Mouse (Mus musculus) layer of hippocampus, adult 9-11 months (tissue): ENCODE measurements around the gene Shld2.

ENCODE experiments used
- DNase-seq: peaks from one replicate; pipeline ENCODE4 v3.0.0; 2022

Gene Shld2

DNA sequence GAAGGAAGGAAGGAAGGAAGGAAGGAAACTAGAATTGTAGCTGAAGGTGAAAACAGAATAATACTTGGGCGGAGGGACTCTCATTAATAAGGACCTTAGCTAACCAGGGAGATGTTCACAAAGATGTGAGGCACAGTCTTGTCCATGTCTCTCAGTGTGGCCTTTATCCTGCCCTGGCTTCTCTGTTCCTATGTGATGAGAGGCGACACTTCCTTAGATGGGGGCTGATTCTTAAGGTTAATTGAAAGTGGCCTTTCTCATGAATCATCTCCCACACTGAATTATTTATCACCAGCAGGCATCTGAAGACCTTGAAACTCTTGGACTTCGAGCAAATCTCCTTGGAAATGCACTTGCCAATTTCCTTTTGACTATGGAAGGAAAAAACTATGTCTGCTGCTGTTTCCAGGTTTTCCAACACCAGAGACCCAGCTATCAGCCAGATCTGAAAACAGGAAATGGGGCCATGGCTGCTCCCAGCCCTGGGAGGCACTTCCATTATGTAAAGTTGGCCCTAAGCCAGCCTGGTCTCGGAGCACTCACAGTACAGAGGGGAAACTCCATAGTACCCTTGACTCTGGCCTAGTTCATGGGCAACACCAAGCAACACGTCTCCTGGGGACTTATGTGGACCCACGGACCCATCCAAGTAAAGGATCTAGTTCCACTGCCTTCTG is 94.7 kb downstream of the Shld2 start:
- DNase-seq: no peak

DNA sequence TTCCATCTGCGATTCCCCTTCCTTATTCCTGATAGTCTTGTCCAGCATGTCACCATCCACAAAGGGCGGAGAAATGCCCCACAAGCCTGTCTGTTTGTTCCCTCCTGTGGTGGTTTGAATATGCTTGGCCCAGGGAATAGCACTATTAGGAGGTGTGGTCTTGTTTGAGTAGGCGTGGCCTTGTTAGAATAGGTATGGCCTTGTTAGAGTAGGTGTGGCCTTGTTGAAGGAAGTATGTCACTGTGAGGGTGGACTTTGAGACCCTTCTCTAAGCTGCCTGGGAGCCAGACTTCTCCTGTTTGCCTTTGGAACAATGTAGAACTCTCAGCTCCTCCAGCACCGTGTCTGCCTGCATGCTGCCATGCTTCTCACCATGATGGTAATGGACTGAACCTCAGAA is 100.4 kb downstream of the Shld2 start:
- no peak for DNase-seq

DNA sequence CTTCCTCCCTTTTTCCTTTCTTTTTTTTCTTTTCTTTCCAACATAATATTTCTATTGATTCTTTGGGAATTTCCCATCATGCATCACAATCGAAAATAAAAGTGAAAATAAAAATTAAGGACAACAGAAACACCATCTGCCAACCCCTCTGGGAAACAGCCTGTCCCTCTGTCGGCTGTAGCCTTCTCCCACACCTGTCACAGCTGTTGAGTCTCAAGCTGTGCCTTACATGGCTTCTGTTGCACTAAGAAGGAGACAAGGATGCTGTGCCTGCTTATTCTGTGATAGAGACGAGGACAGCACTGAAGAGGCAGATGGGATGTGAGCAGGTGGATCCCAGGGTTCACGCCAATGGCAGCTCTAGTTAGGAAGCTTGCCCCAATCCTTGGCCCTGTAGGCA is 101.2 kb downstream of the Shld2 start:
- no peak for DNase-seq

DNA sequence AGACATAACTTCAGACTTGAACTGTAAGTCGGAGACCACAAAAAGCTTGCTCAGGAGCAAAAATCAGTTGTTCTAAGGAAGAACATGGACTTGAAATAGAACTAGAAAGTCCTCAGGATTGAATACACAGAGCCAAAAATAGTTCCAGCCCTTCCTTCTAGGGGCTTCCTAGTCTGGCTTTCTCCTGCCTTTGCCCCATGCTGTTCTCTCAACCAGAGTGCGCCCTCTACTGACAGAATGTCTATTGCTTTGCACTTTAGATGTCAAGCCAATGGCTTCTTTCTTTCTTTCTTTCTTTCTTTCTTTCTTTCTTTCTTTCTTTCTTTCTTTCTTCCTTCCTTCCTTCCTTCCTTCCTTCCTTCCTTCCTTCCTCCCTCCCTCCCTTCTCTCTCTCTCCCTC is 101.6 kb downstream of the Shld2 start:
- DNase-seq: no peak

DNA sequence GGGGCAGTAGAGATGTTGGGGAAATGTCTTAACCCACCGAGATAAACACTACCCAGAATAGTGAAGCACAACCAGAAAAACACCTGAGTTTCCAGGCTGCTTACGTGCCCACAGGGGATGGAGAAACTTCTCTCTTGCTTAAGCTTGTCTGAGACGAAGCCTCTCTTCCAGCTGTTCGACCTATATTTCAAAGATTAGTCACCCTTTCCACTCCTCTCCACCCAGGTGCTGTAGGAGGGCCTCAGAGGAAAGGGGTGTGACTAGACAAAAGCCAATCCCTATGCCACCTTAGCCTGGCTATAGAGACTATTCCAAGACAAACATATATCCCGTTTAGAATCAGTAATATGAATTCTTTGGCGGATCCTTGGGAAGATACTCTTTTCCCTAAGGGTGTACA is 102.3 kb downstream of the Shld2 start:
- no peak for DNase-seq

DNA sequence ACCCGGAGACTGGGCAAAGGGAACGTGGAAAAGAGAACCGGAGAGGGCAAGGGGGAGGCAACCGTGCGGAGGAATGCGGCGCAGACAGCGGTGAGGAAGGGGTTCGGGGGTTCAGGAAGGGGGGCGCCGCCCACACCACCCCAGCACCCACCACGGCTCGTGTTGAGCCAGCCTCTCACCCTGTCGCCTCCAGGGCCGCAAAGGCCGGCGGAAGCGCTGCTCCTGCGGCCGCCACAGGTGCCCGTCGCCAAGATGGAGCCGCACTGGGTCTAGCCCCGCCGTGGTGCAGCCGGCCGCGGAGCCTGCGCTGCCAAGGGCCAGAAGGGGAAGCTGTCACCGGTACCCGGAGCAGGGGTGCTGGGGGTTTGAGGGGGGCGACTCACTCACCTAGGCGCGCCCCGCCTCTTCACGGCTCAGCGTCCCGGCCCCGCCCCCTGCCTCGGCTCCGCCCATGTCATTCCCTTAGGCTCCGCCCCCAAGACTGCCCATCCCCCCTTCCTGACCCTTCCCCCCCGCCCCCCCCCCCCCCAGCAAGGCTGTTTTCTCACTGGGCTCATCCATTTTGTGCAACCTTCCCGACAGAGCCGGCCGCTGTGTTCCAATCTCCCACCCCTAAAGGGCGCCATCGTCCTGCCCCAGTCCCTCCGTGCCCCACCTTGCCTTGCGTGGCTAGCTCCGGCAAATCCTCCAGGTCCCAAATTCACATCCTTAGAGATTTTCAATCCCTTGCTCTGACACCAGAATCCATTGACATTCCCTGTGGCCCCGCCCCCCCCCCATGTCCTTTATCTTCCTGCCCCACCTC is 108.9 kb downstream of the Shld2 start, which contains the start of gene Gprin2:
Gprin2 (minus strand) TSS at position 423 of the 805 bp plus-strand sequence.
- DNase-seq: no peak

DNA sequence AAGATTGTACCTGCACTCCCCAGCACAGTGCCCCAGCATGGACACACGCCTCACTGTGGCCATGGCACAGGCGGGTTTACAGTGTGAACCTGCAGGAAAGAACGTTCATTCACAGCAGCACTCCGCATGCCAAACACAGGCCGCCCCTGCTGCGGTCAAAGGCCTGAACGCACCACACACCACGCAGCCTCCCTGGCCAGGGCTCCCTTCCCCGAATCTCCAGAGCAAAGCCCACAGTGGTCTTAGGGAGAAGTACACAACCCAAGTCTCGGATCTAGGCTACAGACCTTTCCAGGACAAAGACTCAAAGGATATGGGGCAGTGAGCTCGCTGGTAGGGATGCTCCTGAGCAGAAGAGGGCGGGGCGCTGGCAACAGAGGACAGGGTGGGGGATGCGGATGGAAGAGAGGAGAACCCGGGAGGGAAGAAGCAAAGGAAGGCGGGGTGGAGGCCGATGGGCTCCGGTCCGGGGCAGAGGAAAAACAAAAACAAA is 109.5 kb downstream of the Shld2 start:
- no peak for DNase-seq

DNA sequence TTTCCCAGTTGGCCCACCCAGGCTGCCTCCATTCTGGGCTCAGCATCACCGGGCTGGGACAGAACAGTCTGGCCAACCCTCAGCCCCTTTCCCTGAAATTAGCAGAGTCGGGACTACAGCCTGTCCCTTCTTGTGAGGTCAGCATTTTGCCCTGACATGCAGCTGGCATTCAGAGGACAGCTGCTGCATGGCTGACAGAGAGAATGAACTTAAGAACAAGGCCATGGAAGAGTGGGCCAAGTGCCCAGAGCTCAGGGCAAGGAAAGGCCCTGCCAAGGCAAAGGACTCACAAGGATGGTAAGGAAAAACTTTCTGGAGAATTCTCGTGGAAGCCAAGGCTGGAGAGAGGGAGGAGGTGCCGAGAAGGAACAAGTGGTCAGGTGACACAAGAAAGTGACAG is 113.6 kb downstream of the Shld2 start:
- DNase-seq: no peak

DNA sequence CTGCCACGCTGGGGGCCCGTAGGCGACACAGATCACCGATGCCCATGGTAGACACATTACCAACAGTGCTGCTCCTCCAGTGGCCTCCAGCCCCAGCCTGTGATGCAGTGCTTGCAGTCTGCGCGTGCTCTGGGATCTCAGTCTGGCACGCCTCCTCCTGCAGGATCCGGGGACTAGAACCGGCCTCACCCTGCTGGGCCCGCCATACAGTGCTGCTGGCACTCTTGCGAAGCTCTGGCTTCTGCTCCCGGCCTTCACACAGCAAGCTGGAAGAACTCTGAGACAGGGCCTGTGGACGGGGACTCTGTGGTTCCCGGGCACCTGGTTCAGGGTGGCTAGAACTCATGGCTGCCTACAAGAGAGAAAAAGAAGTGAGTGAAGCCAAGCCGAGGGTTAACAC is 114.8 kb downstream of the Shld2 start:
- DNase-seq: no peak

DNA sequence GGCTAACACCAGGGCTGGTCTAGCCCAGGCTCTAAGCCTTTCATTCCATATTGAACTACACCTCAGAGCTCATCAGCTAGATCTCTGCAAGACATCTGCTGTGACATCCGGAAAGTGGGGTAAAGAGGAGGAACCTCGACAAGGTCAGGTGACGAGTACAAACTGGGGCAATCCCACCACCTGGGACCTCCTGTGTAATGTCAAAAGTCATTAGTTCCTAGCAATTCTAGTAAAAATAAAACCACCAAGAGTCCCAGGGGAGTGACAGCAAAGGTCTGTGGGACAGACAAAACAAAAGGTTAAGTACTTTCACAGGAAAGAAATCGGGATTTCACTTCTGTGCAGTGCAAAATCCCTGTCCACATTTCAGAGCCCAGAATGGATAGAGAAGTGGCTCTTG is 116.4 kb downstream of the Shld2 start:
- DNase-seq: no peak

DNA sequence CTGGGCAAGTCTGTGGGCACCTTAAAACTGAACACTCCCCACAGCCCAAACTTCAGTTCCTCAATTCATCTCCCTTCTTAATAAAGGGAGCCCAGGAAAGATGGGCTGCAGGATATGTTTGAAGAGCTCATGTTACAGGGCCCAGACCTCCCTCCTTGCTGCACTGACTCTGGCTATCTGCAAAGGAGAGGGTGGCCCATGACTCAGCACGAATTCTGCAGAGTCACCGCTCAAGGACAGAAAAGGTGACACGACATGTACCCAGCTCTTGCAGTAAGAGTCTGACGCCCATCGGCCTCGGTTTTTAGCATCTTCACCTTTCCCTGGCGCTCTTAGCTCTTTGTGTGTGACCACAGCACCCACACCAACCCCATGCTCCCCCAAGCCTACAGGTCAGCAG is 119.9 kb downstream of the Shld2 start:
- DNase-seq: no peak

DNA sequence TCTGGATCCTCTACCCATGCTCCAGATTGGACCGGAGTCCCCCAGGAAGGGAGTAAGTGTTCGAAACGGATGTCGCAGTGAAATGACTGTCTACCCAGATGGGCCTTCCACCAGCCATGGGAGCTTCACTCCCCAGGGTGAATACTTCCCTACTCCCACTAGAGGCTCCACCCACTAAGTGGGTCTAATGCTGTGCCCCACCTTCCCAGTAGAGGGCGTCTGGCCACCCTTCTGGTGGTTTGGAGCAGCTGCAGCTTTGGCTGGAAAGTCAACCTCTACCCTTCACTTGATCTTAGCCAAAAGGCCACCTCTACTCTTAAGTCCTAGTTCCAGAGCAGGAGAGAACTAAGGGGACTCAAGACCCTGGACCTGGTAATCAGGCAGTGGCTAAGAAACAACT is 121.7 kb downstream of the Shld2 start:
- DNase-seq: no peak
